Mouse (Mus musculus): Measurements from ENCODE around the gene Ptk7. TPM values are rescaled to one million over a fixed set of nuclear protein-coding genes. Genes with fewer than 3 reads are reported as not detected.
"Not testable (repeated sequence)": the region's sequence is repeated elsewhere in the genome, so short reads cannot be mapped to it uniquely, and the experiment has no call there.

Ptk7 gene
- polyA plus RNA-seq, 1 experiment from 2014 or later: 86.6 TPM

DNA sequence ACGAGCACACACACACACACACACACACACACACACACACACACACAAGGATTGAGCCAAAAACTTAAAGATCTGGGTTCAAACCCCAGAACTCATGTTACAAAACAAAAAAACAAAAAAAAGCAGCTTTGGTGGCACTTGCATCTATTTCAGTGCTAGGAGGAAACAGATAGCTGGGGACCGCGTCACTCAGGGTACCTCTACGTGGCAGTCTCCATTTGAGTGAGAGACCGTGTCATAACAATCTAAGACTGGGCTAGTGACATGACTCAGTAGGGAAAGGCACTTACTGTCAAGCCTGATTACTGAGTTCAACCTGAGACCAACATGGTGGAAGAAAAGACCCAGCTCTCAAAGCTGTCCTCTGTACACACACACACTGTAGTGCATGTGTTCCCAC lies 71.2 kb downstream of the Ptk7 start:
- H3K27me3 ChIP-seq: no peaks in the 10 kb centered on the region
- DNase-seq (ENCODE audit: low read depth, low spot score) (no peak), ATAC-seq (no peak)
- CTCF ChIA-PET: interaction anchor here (0.7 to 1.5 kb wide), 3 partner anchors 20 to 58 kb away, joined by 3 to 5 read pairs (median 3); no protein-coding TSS in a partner anchor
- POLR2A ChIA-PET: no interaction called here
- TF ChIP-seq CTCF (IDR thresholded peaks at IDR 0.05): no peak
- in situ Hi-C loops (cut with MboI; ENCODE audit: low pct_unique_long_range_greater_than_20kb): no loop called here

DNA sequence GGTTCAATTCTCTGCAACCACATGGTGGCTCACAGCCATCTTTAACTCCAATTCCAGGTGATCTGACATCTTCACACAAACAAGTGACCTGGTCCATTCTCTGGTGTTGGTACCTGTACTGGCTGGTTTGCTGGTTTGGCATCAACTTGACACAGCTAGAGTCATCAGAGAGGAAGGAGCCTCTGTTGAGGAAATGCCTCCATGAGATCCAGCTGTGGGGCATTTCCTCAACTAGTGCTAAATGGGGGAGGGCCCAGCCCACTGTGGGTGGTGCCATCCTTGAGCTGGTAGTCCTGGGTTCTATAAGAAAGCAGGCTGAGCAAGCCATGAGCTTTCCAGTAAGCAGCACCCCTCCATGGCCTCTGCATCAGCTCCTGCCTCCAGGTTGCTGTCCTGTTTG lies 72.0 kb downstream of the Ptk7 start:
- DNase-seq (ENCODE audit: low read depth, low spot score); in situ Hi-C loops (cut with MboI; ENCODE audit: low pct_unique_long_range_greater_than_20kb); ATAC-seq; POLR2A ChIA-PET; H3K27me3 ChIP-seq: not testable (repeated sequence)
- CTCF ChIA-PET: interaction anchor here (1.2 to 1.5 kb wide), 2 partner anchors 10 to 21 kb away, joined by 3 to 5 read pairs; no protein-coding TSS in a partner anchor

DNA sequence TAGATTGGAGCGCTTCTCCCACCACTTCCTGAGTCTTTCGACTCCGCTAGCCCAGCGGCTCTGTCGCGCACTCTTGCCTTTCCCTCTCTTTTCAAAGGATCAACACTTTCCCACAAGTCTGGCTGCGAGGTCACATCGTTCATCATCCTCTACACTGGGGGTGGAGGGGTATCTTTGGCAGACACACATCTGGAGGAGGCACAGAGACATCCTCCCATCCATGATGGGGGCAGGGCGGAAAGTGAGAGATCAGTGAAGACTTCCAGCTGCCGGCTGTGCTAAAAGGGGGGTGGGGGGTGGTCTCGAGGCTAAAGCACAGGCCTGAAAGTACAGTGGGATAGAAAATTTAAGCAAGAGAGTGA lies 72.7 kb downstream of the Ptk7 start:
- no peaks in the 10 kb centered on the region for H3K27me3 ChIP-seq
- ATAC-seq (no peak), DNase-seq (ENCODE audit: low read depth, low spot score) (no peak)
- ChIA-PET POLR2A (interaction anchor here (0.9 kb wide), 1 partner anchor 36 kb away, joined by 3 read pairs; no protein-coding TSS in a partner anchor), CTCF (interaction anchor here (1.2 kb wide), 1 partner anchor 11 kb away, joined by 3 read pairs; no protein-coding TSS in a partner anchor)
- in situ Hi-C loops (cut with MboI; ENCODE audit: low pct_unique_long_range_greater_than_20kb): no loop called here
- no peak for TF ChIP-seq CTCF (IDR thresholded peaks at IDR 0.05)

DNA sequence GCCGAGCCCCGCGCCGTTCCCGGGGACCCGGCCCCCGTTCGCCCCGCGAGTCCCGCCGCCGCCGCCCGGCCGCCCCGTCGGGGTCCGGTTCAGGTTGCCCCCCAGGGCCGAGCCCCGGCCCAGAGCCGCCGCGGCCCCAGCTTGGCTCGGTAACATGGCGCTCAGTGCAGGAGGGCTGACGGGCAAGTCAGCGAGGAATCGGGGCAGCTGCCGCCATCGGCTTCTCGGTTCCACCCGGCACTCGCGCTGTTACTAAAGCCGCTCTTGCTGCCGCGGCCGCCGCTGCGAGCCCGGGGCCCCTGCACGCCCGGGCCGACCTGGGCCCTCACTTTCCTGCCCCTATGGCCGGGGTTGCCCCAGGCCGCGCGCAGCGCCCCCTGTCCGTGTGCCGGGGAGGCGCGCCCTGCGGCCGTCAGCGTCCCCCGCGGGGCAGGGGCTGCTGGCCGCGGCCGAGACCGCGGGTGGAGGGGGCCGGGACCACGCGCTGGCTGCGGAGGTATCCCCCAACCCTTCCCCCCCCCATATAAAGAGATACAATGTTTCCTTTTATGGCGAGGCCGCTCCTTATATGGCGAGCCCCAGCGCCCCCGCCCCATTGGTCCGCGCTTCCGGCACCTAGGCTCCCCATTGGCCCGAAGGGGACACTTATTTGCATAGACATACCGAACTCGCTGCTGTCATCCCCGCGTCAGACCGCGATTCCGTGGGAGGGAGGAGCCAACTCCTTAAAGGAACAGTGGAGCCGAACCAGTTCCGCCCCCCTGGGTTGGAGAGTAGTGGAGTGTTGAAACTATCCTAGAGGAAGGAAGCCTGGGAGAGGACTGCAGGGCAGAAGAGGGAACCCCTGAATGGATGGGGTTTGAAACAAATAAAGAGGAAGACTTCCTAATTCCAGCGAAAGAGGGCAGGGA lies 73.4 kb downstream of the Ptk7 start, which contains the start of gene Srf:
Gene Srf, minus strand, starts transcription at position 503 of the 911 bp plus-strand sequence.
- CTCF ChIA-PET: no interaction called here
- peak; percentile 75 for ATAC-seq
- H3K27me3 ChIP-seq: no peaks in the 10 kb centered on the region
- TF ChIP-seq CTCF (IDR thresholded peaks at IDR 0.05): no peak
- DNase-seq (ENCODE audit: low read depth, low spot score): peak; percentile 91
- POLR2A ChIA-PET: interaction anchor here (0.9 to 1.7 kb wide), 3 partner anchors 10 to 67 kb away, joined by 3 to 5 read pairs (median 5); partner anchors contain the start of gene Cul9
- in situ Hi-C loops (cut with MboI; ENCODE audit: low pct_unique_long_range_greater_than_20kb): no loop called here

DNA sequence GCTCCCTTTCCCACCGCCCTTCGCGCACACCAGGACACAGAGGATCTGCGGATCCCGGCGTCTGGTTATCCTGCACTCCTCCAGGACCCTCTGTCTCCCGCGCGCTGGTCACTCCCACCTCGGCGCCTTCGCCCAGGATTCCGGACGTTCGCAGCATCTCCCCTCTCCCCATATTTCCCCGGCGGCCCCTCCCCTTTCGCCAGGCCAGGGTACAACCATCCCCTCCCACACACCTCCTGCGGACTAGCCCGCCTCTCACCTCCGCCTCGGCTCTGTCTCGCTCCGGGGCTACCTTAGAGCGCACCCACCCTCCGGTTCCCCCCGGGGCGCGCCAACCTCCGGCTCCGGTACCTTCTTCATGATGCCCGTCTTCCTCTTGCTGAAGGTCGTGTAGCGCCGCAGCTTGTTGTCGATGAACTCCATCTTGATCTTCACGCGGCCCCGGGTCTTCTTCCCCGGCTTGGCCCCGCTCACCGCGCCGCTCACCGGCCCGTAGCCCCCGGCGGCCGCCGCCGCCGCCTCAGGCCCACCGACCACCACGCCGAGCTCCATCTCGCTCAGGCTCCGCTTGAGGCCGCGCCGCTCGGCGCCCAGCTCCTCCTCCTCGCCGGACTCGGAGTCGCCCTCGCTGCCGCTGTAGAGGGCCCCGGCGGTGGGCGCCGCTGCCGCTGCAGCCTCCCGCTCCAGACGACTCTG lies 74.2 kb downstream of the Ptk7 start:
- no peaks in the 10 kb centered on the region for H3K27me3 ChIP-seq
- no peak for DNase-seq (ENCODE audit: low read depth, low spot score)
- ChIA-PET POLR2A (interaction anchor here (0.9 to 1.7 kb wide), 3 partner anchors 9 to 68 kb away, joined by 4 to 5 read pairs (median 5); partner anchors contain the start of gene Cul9), CTCF (no interaction called here)
- ATAC-seq: no peak
- TF ChIP-seq CTCF (IDR thresholded peaks at IDR 0.05): no peak
- in situ Hi-C loops (cut with MboI; ENCODE audit: low pct_unique_long_range_greater_than_20kb): no loop called here

DNA sequence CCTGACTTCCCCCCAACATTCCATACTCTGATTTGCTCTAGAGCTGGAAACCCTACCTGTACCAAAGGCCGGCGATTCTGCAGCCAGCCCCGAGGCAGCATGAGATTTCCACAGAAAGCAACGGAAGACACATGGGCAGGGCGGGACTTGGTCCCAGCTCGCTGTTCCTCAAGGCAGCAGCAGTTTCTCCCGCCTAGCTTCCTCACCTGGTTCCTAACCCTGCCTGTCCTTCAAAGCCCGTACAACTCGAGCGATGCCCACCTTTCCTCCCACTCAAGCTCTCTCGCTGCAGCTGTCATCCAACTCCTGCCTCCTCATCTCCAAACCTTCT lies 74.7 kb downstream of the Ptk7 start:
- no peak for TF ChIP-seq CTCF (IDR thresholded peaks at IDR 0.05)
- ChIA-PET CTCF (no interaction called here), POLR2A (interaction anchor here (0.6 to 1.7 kb wide), 4 partner anchors 9 to 292 kb away, joined by 3 to 5 read pairs (median 4); partner anchors contain the start of gene Cul9)
- in situ Hi-C loops (cut with MboI; ENCODE audit: low pct_unique_long_range_greater_than_20kb): no loop called here
- H3K27me3 ChIP-seq: no peaks in the 10 kb centered on the region
- DNase-seq (ENCODE audit: low read depth, low spot score): no peak
- no peak for ATAC-seq

DNA sequence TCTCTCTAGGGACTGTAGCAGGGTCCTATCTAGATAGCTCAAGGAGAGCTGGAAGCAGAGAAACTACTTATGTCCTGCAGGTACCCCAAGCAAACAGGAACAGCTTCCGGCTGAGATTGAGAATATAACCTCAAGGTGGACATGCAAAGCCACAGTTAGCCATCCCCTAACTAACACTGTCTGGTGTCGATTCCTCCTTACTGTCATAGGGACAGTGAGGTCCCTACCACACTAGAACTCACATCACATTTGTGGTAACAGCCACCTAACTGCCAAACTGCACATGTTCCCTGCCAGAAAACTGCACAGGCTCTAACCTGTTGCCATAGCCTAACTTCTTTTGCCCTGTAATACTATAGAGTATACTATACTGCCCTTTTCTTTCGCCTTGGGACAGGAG lies 75.4 kb downstream of the Ptk7 start:
- CTCF ChIA-PET: no interaction called here
- no peak for ATAC-seq
- DNase-seq (ENCODE audit: low read depth, low spot score): no peak
- in situ Hi-C loops (cut with MboI; ENCODE audit: low pct_unique_long_range_greater_than_20kb): no loop called here
- POLR2A ChIA-PET: interaction anchor here (0.6 to 1.5 kb wide), 3 partner anchors 69 to 293 kb away, joined by 3 to 5 read pairs (median 3); no protein-coding TSS in a partner anchor
- no peak for TF ChIP-seq CTCF (IDR thresholded peaks at IDR 0.05)
- H3K27me3 ChIP-seq: no peaks in the 10 kb centered on the region

DNA sequence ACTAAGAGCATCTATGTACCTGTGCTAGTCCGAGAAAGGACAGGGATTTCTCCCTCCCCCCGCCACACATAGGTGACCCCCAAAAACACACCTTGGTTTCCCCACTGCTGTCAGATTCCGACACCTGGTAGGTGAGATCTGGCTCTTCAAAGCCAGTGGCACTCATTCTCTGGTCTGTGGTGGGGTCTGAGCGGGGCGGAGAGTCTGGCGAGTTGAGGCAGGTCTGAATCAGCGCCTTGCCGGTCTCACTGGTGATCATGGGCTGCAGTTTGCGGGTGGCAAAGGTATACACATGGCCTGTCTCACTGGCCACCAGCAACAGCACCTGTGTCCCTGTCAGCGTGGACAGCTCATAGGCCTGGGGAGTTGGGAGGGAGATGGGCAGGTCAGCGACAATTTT lies 75.8 kb downstream of the Ptk7 start:
- ATAC-seq: no peak
- in situ Hi-C loops (cut with MboI; ENCODE audit: low pct_unique_long_range_greater_than_20kb): no loop called here
- POLR2A ChIA-PET: no interaction called here
- DNase-seq (ENCODE audit: low read depth, low spot score): no peak
- CTCF ChIA-PET: no interaction called here
- H3K27me3 ChIP-seq: no peaks in the 10 kb centered on the region
- no peak for TF ChIP-seq CTCF (IDR thresholded peaks at IDR 0.05)

DNA sequence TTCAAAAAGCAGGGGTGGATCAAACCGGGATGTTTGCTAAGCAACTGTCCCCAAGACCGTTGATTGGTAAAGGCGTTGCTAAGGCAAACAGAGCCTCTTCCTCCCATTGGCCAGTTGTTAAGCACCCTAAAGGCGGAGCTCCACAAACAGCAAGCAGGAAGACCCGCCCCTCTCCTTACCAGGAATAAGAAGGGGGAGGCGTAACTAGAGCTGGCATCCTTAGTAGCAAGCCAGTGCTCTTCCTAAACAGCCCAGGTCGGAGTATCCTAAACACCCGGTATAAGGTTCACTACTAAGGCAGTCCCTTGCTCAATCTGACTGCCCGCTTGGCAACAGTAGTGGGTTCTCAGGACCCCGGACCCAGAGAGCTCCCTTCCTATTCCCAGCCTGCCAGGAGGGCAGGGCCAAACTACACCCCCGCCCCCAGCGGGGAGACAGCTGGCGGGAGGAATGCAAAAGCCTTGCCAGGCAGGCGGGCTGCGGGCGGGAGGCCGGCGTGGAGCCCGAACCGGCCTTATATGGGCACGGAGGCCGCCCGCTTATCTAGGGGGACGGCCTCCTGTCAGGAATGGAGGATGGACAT lies 76.4 kb downstream of the Ptk7 start:
- peak; percentile 86 for DNase-seq (ENCODE audit: low read depth, low spot score)
- H3K27me3 ChIP-seq: no peaks in the 10 kb centered on the region
- ATAC-seq: peak; percentile 62
- no peak for TF ChIP-seq CTCF (IDR thresholded peaks at IDR 0.05)
- ChIA-PET CTCF (no interaction called here), POLR2A (no interaction called here)
- in situ Hi-C loops (cut with MboI; ENCODE audit: low pct_unique_long_range_greater_than_20kb): no loop called here

DNA sequence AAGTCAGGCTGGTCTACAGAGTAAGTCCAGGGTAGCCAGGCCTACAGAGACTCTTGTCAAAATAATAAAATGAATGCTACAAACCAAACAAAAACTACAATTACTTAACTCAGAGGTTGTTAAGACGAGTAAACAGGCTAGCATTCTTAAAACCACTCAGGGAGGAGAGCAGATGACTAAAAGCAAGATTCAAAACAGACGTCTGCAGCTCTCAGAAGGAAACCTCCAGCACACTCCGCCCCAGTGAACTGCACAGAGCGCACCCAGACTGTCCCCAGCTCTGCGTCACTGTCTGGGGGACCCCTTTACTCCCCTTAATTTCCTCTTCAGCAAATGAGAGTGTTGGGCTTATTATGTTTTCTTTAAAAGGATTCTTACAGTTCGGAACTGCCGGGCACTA lies 77.2 kb downstream of the Ptk7 start:
- in situ Hi-C loops (cut with MboI; ENCODE audit: low pct_unique_long_range_greater_than_20kb): no loop called here
- CTCF ChIA-PET: interaction anchor here (1.3 kb wide), 1 partner anchor 26 kb away, joined by 4 read pairs; no protein-coding TSS in a partner anchor
- POLR2A ChIA-PET: no interaction called here
- DNase-seq (ENCODE audit: low read depth, low spot score) (no peak), ATAC-seq (no peak)
- TF ChIP-seq CTCF (IDR thresholded peaks at IDR 0.05): no peak
- H3K27me3 ChIP-seq: no peaks in the 10 kb centered on the region
